Mouse (Mus musculus) hindbrain, embryonic 10.5 days (tissue): ENCODE results near the gene Rngtt. TPM values are rescaled to one million over a fixed set of nuclear protein-coding genes. Genes with fewer than 3 reads are reported as not detected.

Experiments
- DNase-seq: peaks from one replicate; pipeline ENCODE4 v3.0.0-alpha.2; 2017; ENCODE audit warnings: low spot score
- H3K27ac ChIP-seq: fragments of 300-500 bp; sonication (generic); 2 replicates; pipeline ENCODE4 v1.5.1; 2016; ENCODE audit warnings: mild to moderate bottlenecking, moderate library complexity
- H3K27me3 ChIP-seq: fragments of 300-500 bp; sonication (generic); 2 replicates; pipeline ENCODE4 v1.6.1; 2016; ENCODE audit warnings: mild to moderate bottlenecking; ENCODE audit not compliant: poor library complexity, insufficient read depth, severe bottlenecking
- H3K36me3 ChIP-seq: fragments of 300-500 bp; sonication (generic); 2 replicates; pipeline ENCODE4 v1.6.1; 2016; ENCODE audit warnings: mild to moderate bottlenecking, moderate library complexity
- H3K4me1 ChIP-seq: fragments of 300-500 bp; sonication (generic); replicated peaks from 2 replicates; pipeline ENCODE4 v1.6.1; 2016; ENCODE audit warnings: mild to moderate bottlenecking
- H3K4me3 ChIP-seq: fragments of 300-500 bp; sonication (generic); 2 replicates; pipeline ENCODE4 v1.5.1; 2016; ENCODE audit warnings: mild to moderate bottlenecking, moderate library complexity
- H3K9me3 ChIP-seq: fragments of 300-500 bp; sonication (generic); 2 replicates; pipeline ENCODE4 v1.6.1; 2016; ENCODE audit warnings: mild to moderate bottlenecking, moderate library complexity
- WGBS: fragments of 180-500 bp; shearing (Covaris S2); methylation state at CpG from one replicate; pipeline ENCODE4 v1.1.7; 2016; 5-methylcytosine and 5-hydroxymethylcytosine counted together
- polyA plus RNA-seq: library from polyadenylated mRNA; unstranded; fragments of >200 nt; fragmentation: Nextera tagmentation; extraction: Ambion mirVana; gene quantifications from 2 replicates; pipeline ENCODE4 v1.2.1, GENCODE M21; 2016

Rngtt gene
- 29.4 and 32.9 TPM in 2 replicates for polyA plus RNA-seq

DNA sequence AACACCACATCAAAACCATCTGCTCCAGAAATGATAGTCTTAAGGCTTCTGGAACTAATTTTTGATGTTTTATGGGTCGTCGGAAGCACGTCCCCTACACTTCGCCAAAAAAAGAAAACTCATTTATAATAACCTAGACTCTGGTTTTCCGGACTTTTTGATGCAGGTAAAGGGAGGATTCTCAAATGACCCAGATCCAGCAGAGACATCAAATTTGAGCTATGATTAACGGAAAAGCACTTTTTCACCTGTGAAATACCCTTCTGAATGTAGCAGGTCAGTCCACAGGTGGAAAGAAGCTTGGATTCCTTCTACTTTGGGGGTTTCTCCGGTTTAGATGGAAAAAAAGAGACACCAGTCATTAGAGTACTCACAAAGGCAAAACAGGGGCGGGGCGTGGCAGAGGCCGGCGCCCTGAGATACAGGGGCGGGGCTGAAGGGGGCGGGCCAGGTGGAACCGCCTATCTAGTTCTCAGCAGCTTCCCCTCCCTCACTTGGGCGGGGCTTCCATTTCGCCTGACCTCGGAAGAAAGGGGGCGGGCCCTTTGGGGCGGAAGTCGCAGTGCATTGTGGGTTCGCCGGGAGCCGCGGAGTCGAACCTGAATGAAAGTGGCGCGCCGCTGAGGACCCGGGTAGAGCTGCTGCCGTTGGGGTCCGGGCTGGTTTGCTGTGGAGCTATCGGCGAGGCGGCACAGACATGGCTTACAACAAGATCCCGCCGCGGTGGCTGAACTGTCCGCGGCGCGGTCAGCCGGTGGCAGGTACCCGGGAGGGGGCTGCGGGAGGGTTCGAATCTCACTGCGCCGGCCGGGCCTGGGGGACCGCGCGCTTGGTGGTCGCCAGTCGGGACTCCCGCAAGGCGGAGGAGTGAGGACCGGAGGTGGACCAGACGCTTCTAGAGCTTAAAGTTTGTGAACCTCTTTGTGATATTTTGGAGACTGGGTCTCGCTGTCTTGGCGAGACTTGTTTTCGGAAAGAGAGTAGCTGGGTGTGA lies at the start of gene Rngtt:
Gene Rngtt (plus strand): TSS at position 548 of the 994 bp plus-strand sequence.
- Histone ChIP-seq H3K9me3 (no peaks in the 10 kb centered on the region), H3K36me3 (peaks cover 8% of the 10 kb centered on the region), H3K4me3 (peak within 1 kb of the TSS; percentile 95), H3K27ac (peak within 1 kb of the TSS; percentile 91), H3K4me1 (peaks cover 10% of the 10 kb centered on the region), H3K27me3 (no peaks in the 10 kb centered on the region)
- peak; percentile 97 for DNase-seq
- WGBS = 4% methylated on average over 60 of the region's 60 CpGs

GRCm38 (mm10) chr4:33260311-33260710 lies 49.8 kb upstream of the Rngtt start:
- Histone ChIP-seq H3K27me3 (no peaks in the 10 kb centered on the region), H3K27ac (no peak overlapping the region), H3K4me1 (0 out of 2 replicates have a peak, but pooled peaks cover 5% of the 10 kb centered on the region), H3K36me3 (no peaks in the 10 kb centered on the region), H3K4me3 (no peak overlapping the region), H3K9me3 (no peaks in the 10 kb centered on the region)
- DNase-seq = no peak

GRCm38 (mm10) chr4:33261311-33261753 lies 48.8 kb upstream of the Rngtt start:
- Histone ChIP-seq H3K9me3 (no peaks in the 10 kb centered on the region), H3K4me1 (0 out of 2 replicates have a peak, but pooled peaks cover 5% of the 10 kb centered on the region), H3K36me3 (no peaks in the 10 kb centered on the region), H3K27ac (no peak overlapping the region), H3K4me3 (no peak overlapping the region), H3K27me3 (no peaks in the 10 kb centered on the region)
- WGBS = 70% methylated on average over 7 of the region's 7 CpGs
- no peak for DNase-seq

DNA sequence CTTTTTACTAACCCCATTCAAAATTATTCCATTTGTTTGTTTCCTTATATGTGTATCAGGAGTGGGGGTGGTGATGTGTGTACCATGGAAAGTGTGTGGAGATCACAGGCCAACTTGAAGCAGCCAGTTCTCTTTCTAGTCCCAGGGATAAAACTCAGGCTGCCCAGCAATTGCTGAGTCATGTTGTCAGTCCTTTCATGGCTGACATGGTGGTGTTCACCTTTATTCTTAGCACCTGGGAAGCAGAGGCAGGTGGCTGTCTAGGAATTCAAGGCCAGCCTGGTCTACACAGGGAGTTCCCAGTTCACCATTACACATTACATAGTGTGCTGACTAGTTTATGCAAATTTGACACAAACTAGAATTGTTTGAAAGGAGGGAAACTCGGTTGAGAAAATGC lies 47.2 kb upstream of the Rngtt start:
- 80% methylated on average over 1 of the region's 1 CpGs for WGBS
- H3K36me3 ChIP-seq = no peaks in the 10 kb centered on the region
- no peaks in the 10 kb centered on the region for H3K27me3 ChIP-seq
- no peak for DNase-seq
- H3K4me3 ChIP-seq = no peak overlapping the region
- H3K4me1 ChIP-seq = no peaks in the 10 kb centered on the region
- no peaks in the 10 kb centered on the region for H3K9me3 ChIP-seq
- no peak overlapping the region for H3K27ac ChIP-seq

DNA sequence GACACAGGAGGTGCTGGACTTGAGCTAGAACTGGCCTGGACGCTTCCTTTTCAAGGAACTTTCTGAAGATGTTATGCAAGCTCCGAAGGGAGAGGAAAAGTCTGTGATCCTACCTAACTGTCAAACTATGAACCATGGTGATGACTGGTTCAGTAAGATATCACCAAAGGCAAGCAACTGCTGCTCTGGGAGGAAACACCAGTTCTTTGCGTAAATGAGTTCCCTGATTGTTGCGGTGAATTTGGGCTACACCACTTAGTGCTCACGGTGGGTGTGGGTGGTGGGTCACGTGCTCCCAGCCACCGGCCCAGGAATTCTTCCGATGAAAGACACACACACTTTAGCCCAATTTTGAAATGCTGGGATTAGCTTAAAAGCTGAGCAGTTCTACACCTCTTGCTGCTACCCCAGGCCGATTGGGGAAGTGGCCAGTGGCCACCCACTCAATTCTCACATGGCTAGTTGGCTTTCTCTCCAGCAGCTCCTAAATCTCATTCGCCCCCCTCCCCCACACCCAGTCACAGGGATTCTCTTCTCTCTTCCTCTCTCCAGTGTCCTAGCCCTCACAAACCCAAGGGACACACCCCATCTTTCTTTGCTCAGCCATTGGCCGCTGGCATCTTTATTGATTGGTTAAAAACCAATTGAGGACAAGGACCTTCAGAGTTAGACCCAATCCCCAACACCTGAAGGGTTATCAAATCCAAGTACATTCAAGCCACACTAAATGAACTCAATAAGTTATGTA lies 45.0 kb upstream of the Rngtt start:
- H3K9me3 ChIP-seq = no peaks in the 10 kb centered on the region
- no peak overlapping the region for H3K4me3 ChIP-seq
- no peak overlapping the region for H3K27ac ChIP-seq
- H3K4me1 ChIP-seq = no peaks in the 10 kb centered on the region
- H3K36me3 ChIP-seq = no peaks in the 10 kb centered on the region
- H3K27me3 ChIP-seq = no peaks in the 10 kb centered on the region
- DNase-seq = no peak
- 82% methylated on average over 11 of the region's 11 CpGs for WGBS

DNA sequence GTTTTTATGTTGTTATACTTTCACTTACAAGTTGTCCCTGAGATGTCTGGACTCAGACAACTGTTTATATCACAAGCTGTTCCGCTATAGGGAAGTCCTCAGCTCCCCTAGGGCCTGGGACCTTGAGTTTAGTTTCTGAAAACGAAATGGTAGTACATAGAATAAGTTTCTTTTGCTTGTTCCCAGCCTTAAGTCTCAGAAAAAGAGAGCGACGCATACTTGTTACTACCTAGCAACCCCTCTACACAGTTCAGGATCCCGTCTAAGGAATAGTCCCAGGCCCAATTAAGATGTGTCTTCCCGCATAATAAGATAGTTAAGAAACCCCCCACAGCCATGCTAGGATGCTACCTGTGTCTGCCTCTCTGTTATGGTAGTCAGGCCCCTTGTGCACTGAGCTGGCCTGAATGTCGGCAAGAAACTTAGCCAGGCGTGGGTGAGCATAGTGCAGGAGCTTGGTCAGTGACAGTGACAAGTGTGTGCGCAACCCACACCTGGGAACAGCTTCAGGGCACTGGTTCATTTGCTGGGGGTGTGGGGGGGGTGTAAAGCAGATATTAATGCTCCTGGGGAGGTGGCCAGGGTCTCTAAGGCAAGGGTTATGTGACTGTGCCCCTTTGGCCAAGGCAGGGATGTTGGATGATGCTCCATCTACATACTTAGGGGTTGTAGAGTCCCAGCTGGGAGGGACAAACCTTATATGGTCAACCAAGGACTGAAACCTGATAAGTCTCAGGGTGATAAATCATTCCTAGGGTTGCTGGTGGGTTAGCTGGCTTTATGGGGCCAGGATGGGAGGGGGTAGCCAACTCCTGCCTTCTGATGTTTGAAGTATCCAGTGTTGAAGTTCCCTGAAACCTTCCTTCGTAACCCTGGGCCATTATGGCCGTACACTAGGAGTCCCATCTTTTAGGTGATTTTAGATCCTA lies 39.5 kb upstream of the Rngtt start:
- Histone ChIP-seq H3K4me1 (no peaks in the 10 kb centered on the region), H3K36me3 (no peaks in the 10 kb centered on the region), H3K4me3 (no peak overlapping the region), H3K9me3 (no peaks in the 10 kb centered on the region), H3K27ac (no peak overlapping the region), H3K27me3 (no peaks in the 10 kb centered on the region)
- WGBS = 81% methylated on average over 11 of the region's 11 CpGs
- DNase-seq = no peak

DNA sequence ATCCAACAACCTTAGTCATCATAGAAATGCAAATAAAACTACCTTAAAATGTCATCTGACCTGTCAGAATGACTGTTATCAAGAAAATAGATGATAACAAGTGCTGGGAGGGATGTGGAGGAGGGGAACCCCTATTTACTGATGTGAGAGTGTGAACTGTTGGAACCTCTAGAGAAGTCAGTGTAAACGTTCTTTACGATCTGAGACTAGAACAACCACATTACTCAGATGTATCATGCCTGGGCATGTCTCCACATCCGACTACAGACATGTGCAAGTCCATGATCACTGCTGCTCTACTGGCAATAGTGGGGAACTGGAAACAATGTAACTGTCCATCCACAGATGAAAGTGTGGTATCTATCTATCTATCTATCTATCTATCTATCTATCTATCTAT lies 36.7 kb upstream of the Rngtt start:
- H3K27me3 ChIP-seq = no peaks in the 10 kb centered on the region
- WGBS = 85% methylated on average over 3 of the region's 3 CpGs
- H3K4me1 ChIP-seq = no peaks in the 10 kb centered on the region
- H3K36me3 ChIP-seq = no peaks in the 10 kb centered on the region
- no peak overlapping the region for H3K27ac ChIP-seq
- H3K4me3 ChIP-seq = no peak overlapping the region
- no peak for DNase-seq
- no peaks in the 10 kb centered on the region for H3K9me3 ChIP-seq

DNA sequence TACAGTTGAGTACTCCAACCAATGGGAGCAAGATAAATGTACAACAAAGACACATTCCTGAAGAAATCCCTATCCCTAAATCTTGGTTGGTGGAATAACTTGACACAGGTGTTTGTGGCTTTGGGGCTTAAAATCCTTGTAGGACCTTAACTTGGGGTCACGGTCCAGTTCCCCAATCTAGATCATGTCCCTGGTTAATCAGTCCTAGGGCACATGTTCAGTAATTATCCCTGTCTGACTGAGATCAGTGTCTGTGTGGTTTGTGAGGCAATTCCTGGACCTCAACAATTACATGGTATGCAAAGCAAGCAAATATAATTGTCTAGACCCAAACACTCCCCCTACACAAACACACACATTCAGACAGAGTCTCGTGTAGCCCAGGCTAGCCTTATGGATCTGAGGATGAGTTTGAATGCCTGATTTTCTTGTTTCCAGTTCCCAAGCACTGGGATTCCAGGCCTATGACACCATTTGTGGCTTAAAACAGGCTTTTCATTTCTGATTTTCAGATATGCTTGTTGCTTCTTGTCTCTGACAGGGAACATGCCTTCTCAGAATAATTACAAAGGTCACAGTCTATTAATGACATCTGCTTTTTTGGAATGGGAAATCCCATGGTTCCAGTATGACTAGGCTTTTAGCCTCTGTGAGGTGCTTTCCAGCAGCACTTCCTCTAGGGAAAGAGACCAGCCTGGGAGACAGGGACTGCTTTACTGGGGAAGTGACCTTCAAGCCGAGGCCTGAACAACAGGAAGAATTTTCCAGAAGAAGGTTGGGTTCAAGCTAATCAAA lies 28.0 kb upstream of the Rngtt start:
- Histone ChIP-seq H3K27me3 (no peaks in the 10 kb centered on the region), H3K9me3 (no peaks in the 10 kb centered on the region), H3K4me1 (no peaks in the 10 kb centered on the region), H3K27ac (no peak overlapping the region), H3K36me3 (no peaks in the 10 kb centered on the region), H3K4me3 (no peak overlapping the region)
- no peak for DNase-seq
- WGBS = 85% methylated on average over 3 of the region's 3 CpGs

DNA sequence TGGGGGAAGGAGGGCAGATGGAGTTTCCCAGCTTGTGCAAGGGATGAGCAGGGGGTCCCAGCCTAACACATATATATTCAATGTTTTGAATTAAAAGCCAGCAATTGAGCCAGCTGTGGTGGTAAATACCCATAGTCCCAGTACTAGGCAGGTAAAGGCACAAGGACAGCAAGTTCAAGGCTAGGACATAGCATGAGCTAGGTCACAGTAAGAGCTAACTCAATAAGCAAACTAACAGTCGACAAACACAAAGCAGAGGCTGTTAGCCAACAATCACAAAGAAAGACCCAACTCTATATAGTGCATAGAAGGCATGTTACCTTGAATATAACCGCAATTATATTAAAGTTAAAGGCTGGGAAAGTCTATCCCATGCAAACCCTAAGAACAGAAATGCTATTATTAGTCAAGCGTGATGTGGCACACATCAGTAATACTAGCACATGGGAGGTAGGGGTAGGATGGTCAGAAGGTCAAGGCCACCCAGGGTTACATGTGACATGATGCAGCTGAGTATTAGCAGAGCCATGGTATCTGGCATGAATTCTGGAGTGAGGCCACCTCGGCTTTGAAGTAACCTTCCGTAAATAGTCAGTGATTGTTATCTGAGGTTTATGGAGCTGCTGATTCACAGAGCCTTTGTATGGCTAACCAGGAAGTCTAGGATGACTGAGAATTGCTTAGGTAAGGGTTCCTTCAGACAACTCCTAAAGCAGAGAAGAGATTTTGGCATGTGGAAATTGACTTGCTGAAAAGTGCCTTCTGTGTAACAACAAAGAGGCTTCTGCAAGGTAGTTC lies 25.8 kb upstream of the Rngtt start:
- Histone ChIP-seq H3K36me3 (no peaks in the 10 kb centered on the region), H3K27ac (no peak overlapping the region), H3K9me3 (no peaks in the 10 kb centered on the region), H3K4me1 (no peaks in the 10 kb centered on the region), H3K27me3 (no peaks in the 10 kb centered on the region), H3K4me3 (no peak overlapping the region)
- DNase-seq = no peak
- 87% methylated on average over 5 of the region's 5 CpGs for WGBS

- Histone ChIP-seq H3K27me3 (no peaks in the 10 kb centered on the region), H3K4me3 (no peak overlapping the region), H3K4me1 (no peaks in the 10 kb centered on the region), H3K36me3 (no peaks in the 10 kb centered on the region), H3K27ac (no peak overlapping the region), H3K9me3 (no peaks in the 10 kb centered on the region)
- WGBS = 88% methylated on average over 8 of the region's 8 CpGs
- no peak for DNase-seq
Measured at GRCm38 (mm10) chr4:33285448-33285847, 24.7 kb upstream of the Rngtt start.

GRCm38 (mm10) chr4:33289106-33289650 lies 20.9 kb upstream of the Rngtt start:
- WGBS = 90% methylated on average over 12 of the region's 12 CpGs
- no peak overlapping the region for H3K27ac ChIP-seq
- H3K9me3 ChIP-seq = no peaks in the 10 kb centered on the region
- no peak overlapping the region for H3K4me3 ChIP-seq
- H3K36me3 ChIP-seq = no peaks in the 10 kb centered on the region
- no peaks in the 10 kb centered on the region for H3K4me1 ChIP-seq
- H3K27me3 ChIP-seq = no peaks in the 10 kb centered on the region
- DNase-seq = no peak
